Mouse (Mus musculus): Measurements from ENCODE around the gene Scai. TPM values are rescaled to one million over a fixed set of nuclear protein-coding genes. Genes with fewer than 3 reads are reported as not detected.

Gene Scai
- total and polyA plus RNA-seq, 2 experiments from 2014 or later = 13.8 to 67.1 TPM

DNA sequence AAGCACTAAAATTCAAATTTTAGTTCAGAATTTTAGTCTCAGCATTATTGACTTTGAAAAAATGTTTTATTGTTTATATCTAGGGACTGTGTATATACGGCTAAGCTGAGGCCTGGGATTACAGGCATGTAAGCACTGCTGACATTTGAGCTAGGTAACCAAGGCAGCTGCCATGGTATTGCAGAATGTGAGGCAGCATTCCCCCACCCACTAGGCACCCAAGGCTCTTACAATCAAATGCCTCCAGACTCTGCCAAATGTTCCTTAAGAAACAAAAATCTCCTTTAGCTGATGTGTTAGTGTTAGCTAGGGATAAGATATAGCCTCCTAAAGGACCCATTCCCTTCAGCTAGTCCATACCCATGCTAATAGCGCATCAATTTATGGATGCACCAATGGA is 6.9 kb downstream of the Scai start:
- no peak overlapping the region for H3K4me2 ChIP-seq (ENCODE audit: low read depth, low read length)
- peaks cover 4% of the 10 kb centered on the region; the same call in 1 of the 2 replicates for H3K4me1 ChIP-seq (ENCODE audit: insufficient read depth, low read length)
- no peak overlapping the region for H3K4me3 ChIP-seq (ENCODE audit: low read length)
- no peak for TF ChIP-seq CTCF (IDR thresholded peaks at IDR 0.05; ENCODE audit: low read depth)
- DNase-seq (ENCODE audit: low spot score) (no peak), ATAC-seq (no peak)
- no peaks in the 10 kb centered on the region for H3K27me3 ChIP-seq (ENCODE audit: insufficient read depth, low read length)
- peaks cover 9% of the 10 kb centered on the region for H3K36me3 ChIP-seq (ENCODE audit: insufficient read depth, low read length)
- H3K27ac ChIP-seq = no peak overlapping the region
- 72% methylated on average over 2 of the region's 2 CpGs for WGBS
- no peaks in the 10 kb centered on the region for H3K9me3 ChIP-seq (ENCODE audit: low read length)
- no peak overlapping the region for H3K9ac ChIP-seq (replicated peaks; ENCODE audit: low read length)

DNA sequence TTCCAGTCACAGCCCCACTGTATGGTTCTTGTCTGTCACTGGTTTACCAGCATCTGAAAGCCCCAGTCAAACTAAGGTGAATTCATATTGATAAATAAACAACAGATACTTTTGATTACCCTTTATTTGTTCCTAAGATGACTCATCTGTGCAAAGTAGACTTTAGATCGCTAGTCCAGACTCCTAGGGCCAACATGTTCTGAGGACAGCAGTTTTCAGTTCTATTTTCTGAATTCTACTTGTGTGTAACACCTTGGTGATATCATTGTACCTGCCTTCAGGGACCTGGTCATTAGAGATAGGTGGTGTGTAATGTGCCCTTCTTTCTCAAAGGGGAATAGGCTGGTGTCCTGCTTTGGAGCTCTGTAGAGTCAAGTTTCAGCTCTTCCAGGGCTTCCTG is 29.5 kb downstream of the Scai start:
- DNase-seq (ENCODE audit: low spot score) (no peak), ATAC-seq (no peak)
- H3K27ac ChIP-seq = no peak overlapping the region
- no peaks in the 10 kb centered on the region for H3K27me3 ChIP-seq (ENCODE audit: insufficient read depth, low read length)
- no peaks in the 10 kb centered on the region for H3K9me3 ChIP-seq (ENCODE audit: low read length)
- H3K9ac ChIP-seq (replicated peaks; ENCODE audit: low read length) = no peak overlapping the region
- no peak for TF ChIP-seq CTCF (IDR thresholded peaks at IDR 0.05; ENCODE audit: low read depth)
- H3K4me1 ChIP-seq (ENCODE audit: insufficient read depth, low read length) = no peaks in the 10 kb centered on the region
- H3K4me2 ChIP-seq (ENCODE audit: low read depth, low read length) = no peak overlapping the region
- 95% methylated on average over 1 of the region's 1 CpGs for WGBS
- H3K4me3 ChIP-seq (ENCODE audit: low read length) = no peak overlapping the region
- no peaks in the 10 kb centered on the region for H3K36me3 ChIP-seq (ENCODE audit: insufficient read depth, low read length)

DNA sequence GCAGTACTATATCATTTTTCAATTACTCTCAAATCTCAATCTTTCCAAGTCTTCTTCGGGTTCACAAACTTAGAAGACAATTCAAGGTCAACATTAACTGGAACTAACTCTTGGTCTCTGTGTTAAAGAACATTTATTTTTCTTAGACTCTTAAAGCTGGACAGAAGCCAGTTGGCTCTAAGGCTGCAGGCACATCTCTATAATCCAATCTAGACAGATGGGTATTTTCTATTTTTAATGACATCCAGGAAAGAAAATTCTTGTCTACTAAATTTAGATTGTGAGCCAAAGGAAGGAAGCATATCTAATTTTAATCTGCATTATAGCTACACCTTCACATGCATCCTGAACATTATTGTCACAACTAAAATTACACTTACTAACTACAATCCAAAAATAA is 32.6 kb downstream of the Scai start:
- Histone ChIP-seq H3K4me2 (ENCODE audit: low read depth, low read length) (no peak overlapping the region), H3K9ac (replicated peaks; ENCODE audit: low read length) (no peak overlapping the region), H3K27ac (no peak overlapping the region), H3K36me3 (ENCODE audit: insufficient read depth, low read length) (no peaks in the 10 kb centered on the region), H3K27me3 (ENCODE audit: insufficient read depth, low read length) (no peaks in the 10 kb centered on the region), H3K4me3 (ENCODE audit: low read length) (no peak overlapping the region), H3K4me1 (ENCODE audit: insufficient read depth, low read length) (no peaks in the 10 kb centered on the region), H3K9me3 (ENCODE audit: low read length) (no peaks in the 10 kb centered on the region)
- ATAC-seq (no peak), DNase-seq (ENCODE audit: low spot score) (peak; percentile 5)
- no peak for TF ChIP-seq CTCF (IDR thresholded peaks at IDR 0.05; ENCODE audit: low read depth)
- WGBS = 79% methylated on average over 1 of the region's 1 CpGs

DNA sequence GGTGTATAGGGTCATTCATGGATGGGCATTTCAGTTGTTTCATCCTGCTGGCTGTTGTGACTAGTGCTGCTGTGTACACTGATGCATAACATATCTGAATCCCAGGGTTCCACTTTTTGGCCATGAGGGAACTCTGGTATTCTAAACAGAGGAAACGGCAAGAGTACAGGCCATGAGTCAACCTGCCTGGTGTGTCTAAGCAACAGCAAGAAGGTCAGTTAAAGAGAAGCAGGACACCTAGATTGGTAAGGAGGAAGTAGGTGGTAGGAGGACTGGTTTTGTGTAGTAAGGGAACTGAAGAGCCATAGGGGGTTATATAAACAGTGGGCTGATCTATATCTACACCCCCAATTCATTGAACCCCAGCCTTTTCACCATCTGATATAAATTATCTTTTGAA is 33.7 kb downstream of the Scai start:
- H3K36me3 ChIP-seq (ENCODE audit: insufficient read depth, low read length) = no peaks in the 10 kb centered on the region
- no peak overlapping the region for H3K27ac ChIP-seq
- H3K9me3 ChIP-seq (ENCODE audit: low read length) = no peaks in the 10 kb centered on the region
- no peak overlapping the region for H3K4me2 ChIP-seq (ENCODE audit: low read depth, low read length)
- no peaks in the 10 kb centered on the region for H3K4me1 ChIP-seq (ENCODE audit: insufficient read depth, low read length)
- H3K27me3 ChIP-seq (ENCODE audit: insufficient read depth, low read length) = no peaks in the 10 kb centered on the region
- no peak for ATAC-seq
- no peak for TF ChIP-seq CTCF (IDR thresholded peaks at IDR 0.05; ENCODE audit: low read depth)
- DNase-seq (ENCODE audit: low spot score) = no peak
- no peak overlapping the region for H3K9ac ChIP-seq (replicated peaks; ENCODE audit: low read length)
- whole genome bisulfite sequencing = 74% methylated on average over 1 of the region's 1 CpGs
- H3K4me3 ChIP-seq (ENCODE audit: low read length) = no peak overlapping the region

DNA sequence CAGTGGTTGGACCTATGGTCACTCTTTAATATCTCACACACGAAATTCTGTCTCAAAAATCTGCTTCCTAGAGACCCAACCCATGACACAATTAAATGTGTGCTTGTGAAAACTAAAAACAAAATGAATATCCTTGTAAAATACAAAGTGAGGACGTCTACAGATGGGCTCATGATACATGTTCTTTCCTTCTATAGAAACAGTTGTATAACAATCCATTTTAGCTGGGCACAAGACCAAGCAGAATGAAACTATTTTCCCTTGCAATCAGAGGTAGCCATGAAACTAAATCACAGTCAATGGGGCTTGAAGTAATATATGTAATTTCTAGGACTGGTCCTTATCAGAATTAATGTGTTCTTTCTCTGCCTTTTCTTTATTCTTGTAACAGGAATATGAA is 39.6 kb downstream of the Scai start:
- Histone ChIP-seq H3K9ac (replicated peaks; ENCODE audit: low read length) (no peak overlapping the region), H3K4me2 (ENCODE audit: low read depth, low read length) (no peak overlapping the region), H3K9me3 (ENCODE audit: low read length) (no peaks in the 10 kb centered on the region), H3K4me3 (ENCODE audit: low read length) (no peak overlapping the region), H3K4me1 (ENCODE audit: insufficient read depth, low read length) (no peaks in the 10 kb centered on the region), H3K27ac (no peak overlapping the region), H3K36me3 (ENCODE audit: insufficient read depth, low read length) (no peaks in the 10 kb centered on the region), H3K27me3 (ENCODE audit: insufficient read depth, low read length) (no peaks in the 10 kb centered on the region)
- ATAC-seq (no peak), DNase-seq (ENCODE audit: low spot score) (no peak)
- 78% methylated on average over 2 of the region's 2 CpGs for WGBS
- TF ChIP-seq CTCF (IDR thresholded peaks at IDR 0.05; ENCODE audit: low read depth) = no peak

DNA sequence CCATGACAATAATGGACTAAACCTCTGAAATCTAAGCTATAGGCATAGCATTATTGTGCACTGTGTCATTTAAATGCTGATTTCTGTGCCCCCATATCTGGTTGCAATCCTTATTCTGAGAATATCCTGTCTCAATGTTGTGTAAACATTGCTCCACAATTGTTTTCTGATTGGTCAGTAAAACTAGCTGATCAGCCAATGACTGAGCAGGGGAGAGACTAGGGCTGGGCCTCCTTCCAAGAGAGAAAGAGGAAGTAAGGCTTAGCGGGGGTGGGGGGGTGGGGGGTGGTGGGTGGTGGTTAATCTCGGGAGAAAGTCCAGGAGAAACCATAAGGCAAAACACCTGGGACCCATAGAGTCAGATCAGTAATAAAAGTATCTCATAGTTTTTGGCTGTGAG is 42.5 kb downstream of the Scai start:
- WGBS = 57% methylated on average over 2 of the region's 2 CpGs
- Histone ChIP-seq H3K4me3 (ENCODE audit: low read length) (no peak overlapping the region), H3K4me1 (ENCODE audit: insufficient read depth, low read length) (no peaks in the 10 kb centered on the region), H3K9ac (replicated peaks; ENCODE audit: low read length) (no peak overlapping the region), H3K36me3 (ENCODE audit: insufficient read depth, low read length) (0 out of 2 replicates have a peak, but pooled peaks cover 5% of the 10 kb centered on the region), H3K27ac (no peak overlapping the region), H3K27me3 (ENCODE audit: insufficient read depth, low read length) (no peaks in the 10 kb centered on the region), H3K4me2 (ENCODE audit: low read depth, low read length) (no peak overlapping the region), H3K9me3 (ENCODE audit: low read length) (no peaks in the 10 kb centered on the region)
- TF ChIP-seq CTCF (IDR thresholded peaks at IDR 0.05; ENCODE audit: low read depth) = no peak
- ATAC-seq (no peak), DNase-seq (ENCODE audit: low spot score) (no peak)

DNA sequence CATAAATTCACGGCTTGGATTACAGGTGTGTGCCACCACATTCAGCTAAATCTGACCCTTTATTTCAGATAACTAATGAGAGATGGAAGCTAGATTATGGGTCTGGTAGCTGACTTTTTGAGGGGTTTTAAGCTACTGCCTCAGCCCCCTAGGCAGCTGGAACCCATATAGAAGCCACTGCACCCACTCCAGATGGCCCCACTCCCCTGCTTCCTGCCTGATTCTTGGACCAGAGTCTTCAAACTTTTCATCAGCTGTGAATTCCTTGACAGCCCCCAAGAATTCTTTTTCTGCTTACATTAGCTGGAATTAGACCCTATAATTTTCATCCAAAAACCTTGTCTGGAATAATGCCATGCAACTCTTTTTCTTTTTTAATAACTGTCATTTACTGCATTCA is 44.1 kb downstream of the Scai start:
- Histone ChIP-seq H3K4me1 (ENCODE audit: insufficient read depth, low read length) (no peaks in the 10 kb centered on the region), H3K9ac (replicated peaks; ENCODE audit: low read length) (no peak overlapping the region), H3K36me3 (ENCODE audit: insufficient read depth, low read length) (0 out of 2 replicates have a peak, but pooled peaks cover 5% of the 10 kb centered on the region), H3K27ac (no peak overlapping the region), H3K4me3 (ENCODE audit: low read length) (no peak overlapping the region), H3K9me3 (ENCODE audit: low read length) (no peaks in the 10 kb centered on the region), H3K27me3 (ENCODE audit: insufficient read depth, low read length) (no peaks in the 10 kb centered on the region), H3K4me2 (ENCODE audit: low read depth, low read length) (no peak overlapping the region)
- TF ChIP-seq CTCF (IDR thresholded peaks at IDR 0.05; ENCODE audit: low read depth) = no peak
- ATAC-seq = no peak
- no peak for DNase-seq (ENCODE audit: low spot score)
- 93% methylated on average over 1 of the region's 1 CpGs for WGBS

All from hindbrain, postnatal 0 days (tissue).